Mouse (Mus musculus) midbrain, embryonic 10.5 days (tissue): ENCODE data around the gene Urad. TPM values are rescaled to one million over a fixed set of nuclear protein-coding genes. Genes with fewer than 3 reads are reported as not detected.
A peak's percentile ranks its signal among the peaks of the same experiment; 100 is the strongest.

Experiments used
- DNase-seq: peaks from one replicate; pipeline ENCODE4 v3.0.0-alpha.2; 2017; ENCODE audit warnings: low spot score
- H3K27ac ChIP-seq: fragments of 300-500 bp; sonication (generic); replicated peaks from 2 replicates; pipeline ENCODE4 v1.5.1; 2016; ENCODE audit warnings: mild to moderate bottlenecking
- H3K27me3 ChIP-seq: fragments of 300-500 bp; sonication (generic); 2 replicates; pipeline ENCODE4 v1.6.1; 2016; ENCODE audit warnings: low read depth, mild to moderate bottlenecking; ENCODE audit not compliant: poor library complexity, severe bottlenecking
- H3K36me3 ChIP-seq: fragments of 300-500 bp; sonication (generic); 2 replicates; pipeline ENCODE4 v1.6.1; 2016; ENCODE audit warnings: mild to moderate bottlenecking, moderate library complexity
- H3K4me1 ChIP-seq: fragments of 300-500 bp; sonication (generic); 2 replicates; pipeline ENCODE4 v1.6.1; 2016
- H3K4me3 ChIP-seq: fragments of 300-500 bp; sonication (generic); 2 replicates; pipeline ENCODE4 v1.5.1; 2016; ENCODE audit warnings: mild to moderate bottlenecking, moderate library complexity
- H3K9me3 ChIP-seq: fragments of 300-500 bp; sonication (generic); replicated peaks from 2 replicates; pipeline ENCODE4 v1.6.1; 2016; ENCODE audit warnings: mild to moderate bottlenecking
- WGBS: fragments of 180-500 bp; shearing (Covaris S2); methylation state at CpG from one replicate; pipeline ENCODE4 v1.1.7; 2016; 5-methylcytosine and 5-hydroxymethylcytosine counted together
- polyA plus RNA-seq: library from polyadenylated mRNA; unstranded; fragments of >200 nt; fragmentation: Nextera tagmentation; extraction: Ambion mirVana; gene quantifications from 2 replicates; pipeline ENCODE4 v1.2.1, GENCODE M21; 2016

Urad gene
- polyA plus RNA-seq, 1 experiment from 2014 or later: not detected

- Histone ChIP-seq H3K4me3 (no peak overlapping the region), H3K27me3 (peaks cover 100% of the 10 kb centered on the region), H3K9me3 (no peaks in the 10 kb centered on the region), H3K4me1 (peaks cover 41% of the 10 kb centered on the region), H3K27ac (no peak overlapping the region), H3K36me3 (no peaks in the 10 kb centered on the region)
- DNase-seq: peak; percentile 40
- 4% methylated on average over 13 of the region's 13 CpGs for WGBS
Observed at GRCm38 (mm10) chr5:147302746-147303400, 19.4 kb downstream of the Urad start.

GRCm38 (mm10) chr5:147302141-147302540 lies 20.1 kb downstream of the Urad start:
- no peak overlapping the region for H3K27ac ChIP-seq
- 3% methylated on average over 8 of the region's 8 CpGs for WGBS
- peaks cover 100% of the 10 kb centered on the region for H3K27me3 ChIP-seq
- H3K4me1 ChIP-seq: peaks cover 41% of the 10 kb centered on the region
- no peaks in the 10 kb centered on the region for H3K9me3 ChIP-seq
- H3K36me3 ChIP-seq: no peaks in the 10 kb centered on the region
- no peak for DNase-seq
- H3K4me3 ChIP-seq: no peak overlapping the region

DNA sequence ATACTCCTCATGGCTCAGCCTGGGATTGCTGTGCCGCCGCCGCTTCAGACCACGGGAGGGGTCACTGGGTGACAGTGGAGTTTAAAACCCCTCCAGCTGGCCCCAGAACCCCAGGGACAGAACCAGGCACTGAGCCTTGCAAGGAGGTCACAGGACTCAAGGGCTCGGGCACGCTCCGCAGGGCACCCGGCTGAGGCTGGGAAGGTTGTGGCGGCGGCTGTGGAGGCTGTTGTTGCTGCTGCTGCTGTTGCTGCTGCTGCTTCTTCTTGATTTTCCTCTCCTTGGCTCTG lies 20.5 kb downstream of the Urad start:
- no peaks in the 10 kb centered on the region for H3K9me3 ChIP-seq
- no peak overlapping the region for H3K27ac ChIP-seq
- no peaks in the 10 kb centered on the region for H3K36me3 ChIP-seq
- DNase-seq: peak; percentile 61
- no peak overlapping the region for H3K4me3 ChIP-seq
- WGBS: 3% methylated on average over 10 of the region's 10 CpGs
- peaks cover 40% of the 10 kb centered on the region for H3K4me1 ChIP-seq
- H3K27me3 ChIP-seq: peaks cover 100% of the 10 kb centered on the region

DNA sequence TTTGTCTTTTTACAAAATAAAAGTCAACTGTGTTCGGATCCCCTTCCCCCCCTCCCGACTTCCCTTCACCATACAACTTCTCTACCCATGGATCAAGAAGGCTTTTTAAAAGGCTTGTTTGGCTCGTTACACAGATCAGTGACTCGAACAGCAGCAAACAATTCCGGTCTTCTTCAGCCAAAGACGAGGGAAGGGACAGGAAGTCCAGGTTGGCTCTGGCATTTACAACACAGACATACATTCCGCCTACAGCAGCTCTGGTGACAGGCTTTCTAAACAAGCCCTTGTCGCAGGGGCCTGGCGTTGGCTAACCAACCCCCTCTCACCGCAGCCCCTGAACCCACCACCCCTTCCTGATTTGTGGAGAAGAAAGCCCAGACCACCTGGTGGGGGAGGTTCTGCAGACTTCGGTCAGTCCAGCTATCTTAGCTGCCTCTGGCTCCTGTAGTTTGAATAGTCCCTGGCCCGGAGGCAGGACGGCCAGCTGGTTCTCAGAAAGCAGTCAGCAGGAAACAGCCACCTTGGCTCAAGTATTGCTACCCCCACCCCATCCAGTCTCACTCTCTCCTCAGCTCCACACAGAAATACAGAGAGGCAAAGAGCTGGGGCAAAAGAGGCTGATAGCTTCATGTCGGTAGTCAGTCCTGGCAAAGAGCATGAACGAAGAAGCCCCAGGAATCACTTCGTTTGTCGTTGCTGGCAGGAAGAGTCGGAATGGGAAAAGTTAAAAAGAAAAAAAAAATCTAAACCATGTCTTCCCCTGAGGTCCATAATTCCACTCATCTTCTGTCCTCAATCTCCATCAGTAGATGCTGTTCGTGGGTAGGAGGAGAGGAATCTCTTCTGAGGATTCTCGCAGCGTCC lies 21.1 kb downstream of the Urad start:
- H3K9me3 ChIP-seq: no peaks in the 10 kb centered on the region
- H3K36me3 ChIP-seq: no peaks in the 10 kb centered on the region
- H3K27ac ChIP-seq: no peak overlapping the region
- WGBS: under 1% methylated on average over 21 of the region's 21 CpGs
- no peak overlapping the region for H3K4me3 ChIP-seq
- peaks cover 100% of the 10 kb centered on the region for H3K27me3 ChIP-seq
- peak; percentile 61 for DNase-seq
- peaks cover 34% of the 10 kb centered on the region for H3K4me1 ChIP-seq

DNA sequence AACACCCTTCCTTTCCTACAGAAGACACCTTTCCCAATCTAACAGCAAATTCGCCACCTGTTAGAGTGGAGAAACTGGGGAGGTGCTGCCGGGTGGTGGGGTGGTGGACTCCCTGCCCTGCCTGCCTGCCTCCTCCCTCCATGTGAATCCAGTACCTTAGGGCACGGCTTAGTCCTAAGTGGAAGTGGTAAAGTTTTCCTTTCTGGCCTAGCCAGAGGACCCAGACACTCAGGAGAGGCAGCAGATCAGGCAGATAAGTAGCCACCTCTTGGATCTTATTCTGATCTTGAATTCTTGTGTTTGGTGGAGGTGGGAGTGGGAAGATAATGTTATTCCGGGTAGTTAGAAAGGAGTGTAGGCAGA lies 22.3 kb downstream of the Urad start:
- Histone ChIP-seq H3K27ac (no peak overlapping the region), H3K4me1 (peaks cover 28% of the 10 kb centered on the region), H3K4me3 (peak overlapping the region; percentile 43), H3K9me3 (no peaks in the 10 kb centered on the region), H3K27me3 (peaks cover 100% of the 10 kb centered on the region), H3K36me3 (no peaks in the 10 kb centered on the region)
- WGBS: 2% methylated on average over 4 of the region's 4 CpGs
- no peak for DNase-seq

GRCm38 (mm10) chr5:147299255-147300000 lies 22.8 kb downstream of the Urad start:
- Histone ChIP-seq H3K4me1 (peaks cover 22% of the 10 kb centered on the region), H3K27ac (no peak overlapping the region), H3K9me3 (no peaks in the 10 kb centered on the region), H3K36me3 (no peaks in the 10 kb centered on the region), H3K27me3 (peaks cover 100% of the 10 kb centered on the region), H3K4me3 (peak overlapping the region; percentile 43)
- WGBS: 0% methylated on average over 41 of the region's 41 CpGs
- DNase-seq: peak; percentile 77

- Histone ChIP-seq H3K4me1 (peaks cover 22% of the 10 kb centered on the region), H3K27ac (no peak overlapping the region), H3K27me3 (peaks cover 100% of the 10 kb centered on the region), H3K36me3 (no peaks in the 10 kb centered on the region), H3K4me3 (no peak overlapping the region), H3K9me3 (no peaks in the 10 kb centered on the region)
- no peak for DNase-seq
- WGBS: 63% methylated on average over 5 of the region's 5 CpGs
Observed at GRCm38 (mm10) chr5:147297249-147297648, 25.0 kb downstream of the Urad start.

GRCm38 (mm10) chr5:147294121-147294520 lies 28.1 kb downstream of the Urad start:
- Histone ChIP-seq H3K9me3 (no peaks in the 10 kb centered on the region), H3K4me3 (no peak overlapping the region), H3K4me1 (peaks cover 7% of the 10 kb centered on the region), H3K27me3 (peaks cover 89% of the 10 kb centered on the region), H3K36me3 (no peaks in the 10 kb centered on the region), H3K27ac (no peak overlapping the region)
- DNase-seq: peak; percentile 57
- WGBS: 11% methylated on average over 20 of the region's 20 CpGs

DNA sequence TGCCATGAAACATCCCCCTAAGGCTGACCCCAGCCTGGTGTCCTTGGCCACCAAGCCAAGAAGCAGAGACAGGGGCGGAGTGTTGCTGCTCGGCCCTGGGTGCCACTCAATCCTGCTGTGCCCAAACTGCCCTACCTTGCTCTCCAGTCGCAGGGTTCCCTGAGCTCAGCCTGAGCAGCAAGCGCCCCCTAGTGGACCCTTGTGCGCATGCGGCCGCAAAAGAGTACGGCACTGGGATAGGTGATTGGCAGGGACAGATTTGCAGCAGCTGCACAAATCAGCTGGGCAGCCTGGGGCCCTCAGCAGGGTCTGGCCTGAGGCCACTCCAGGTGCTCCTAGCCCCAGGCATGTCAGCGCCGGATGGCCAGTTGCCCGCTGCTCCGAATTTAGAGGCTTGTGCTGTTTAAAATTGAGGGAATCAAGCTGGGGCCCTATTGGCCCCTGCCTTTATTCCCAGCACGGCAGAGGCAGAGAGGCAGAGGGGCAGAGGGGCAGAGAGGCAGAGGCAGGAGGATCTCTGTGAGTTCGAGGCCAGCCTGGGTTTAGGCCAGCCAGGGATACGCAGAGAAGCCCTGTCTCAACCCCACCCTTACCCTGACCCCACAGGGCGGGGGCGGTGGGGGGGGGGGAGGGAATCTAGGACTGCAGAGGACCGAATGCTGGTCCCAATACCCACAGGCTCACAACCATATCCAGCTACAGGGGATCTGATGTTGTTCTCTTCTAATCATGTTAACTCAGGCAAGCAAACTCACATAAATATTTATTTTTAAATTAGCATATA lies 28.9 kb downstream of the Urad start:
- no peaks in the 10 kb centered on the region for H3K9me3 ChIP-seq
- H3K36me3 ChIP-seq: no peaks in the 10 kb centered on the region
- no peak overlapping the region for H3K4me3 ChIP-seq
- H3K27ac ChIP-seq: no peak overlapping the region
- H3K27me3 ChIP-seq: peaks cover 88% of the 10 kb centered on the region
- WGBS: 19% methylated on average over 18 of the region's 18 CpGs
- H3K4me1 ChIP-seq: peaks cover 5% of the 10 kb centered on the region; the same call in 1 of the 2 replicates
- DNase-seq: peak; percentile 89

DNA sequence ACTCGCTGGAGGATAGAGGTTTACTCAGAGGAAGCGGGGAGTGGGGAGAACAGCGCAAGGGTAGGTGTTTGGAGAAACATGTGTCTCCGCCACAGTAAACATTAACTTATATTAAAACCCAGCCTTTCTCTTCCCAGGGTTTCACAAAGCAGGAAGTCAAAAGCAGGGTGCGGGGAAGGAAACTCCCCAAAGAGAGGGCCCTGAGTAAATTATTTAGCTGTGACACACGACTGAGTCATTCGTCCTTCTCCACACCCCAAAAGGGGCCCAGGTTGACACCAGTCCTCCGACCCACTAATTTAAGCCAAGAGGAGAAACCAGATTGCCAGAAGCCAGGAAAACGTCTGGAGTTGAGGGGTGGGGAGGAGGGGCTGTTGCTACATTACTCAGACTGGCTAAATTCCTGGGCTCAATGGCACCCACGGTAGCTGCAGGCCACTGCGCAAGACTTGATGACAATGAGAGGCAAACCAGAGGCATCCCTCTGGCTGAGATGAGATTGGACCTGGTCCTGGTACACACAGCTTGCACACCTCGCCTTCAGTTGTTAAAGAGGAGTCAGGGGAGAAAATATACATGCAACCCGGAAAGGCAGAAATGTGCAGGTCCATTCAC lies 29.6 kb downstream of the Urad start:
- no peak overlapping the region for H3K4me3 ChIP-seq
- no peaks in the 10 kb centered on the region for H3K9me3 ChIP-seq
- no peaks in the 10 kb centered on the region for H3K36me3 ChIP-seq
- H3K27me3 ChIP-seq: peaks cover 88% of the 10 kb centered on the region
- peaks cover 5% of the 10 kb centered on the region; the same call in 1 of the 2 replicates for H3K4me1 ChIP-seq
- DNase-seq: no peak
- WGBS: 49% methylated on average over 13 of the region's 13 CpGs
- no peak overlapping the region for H3K27ac ChIP-seq

DNA sequence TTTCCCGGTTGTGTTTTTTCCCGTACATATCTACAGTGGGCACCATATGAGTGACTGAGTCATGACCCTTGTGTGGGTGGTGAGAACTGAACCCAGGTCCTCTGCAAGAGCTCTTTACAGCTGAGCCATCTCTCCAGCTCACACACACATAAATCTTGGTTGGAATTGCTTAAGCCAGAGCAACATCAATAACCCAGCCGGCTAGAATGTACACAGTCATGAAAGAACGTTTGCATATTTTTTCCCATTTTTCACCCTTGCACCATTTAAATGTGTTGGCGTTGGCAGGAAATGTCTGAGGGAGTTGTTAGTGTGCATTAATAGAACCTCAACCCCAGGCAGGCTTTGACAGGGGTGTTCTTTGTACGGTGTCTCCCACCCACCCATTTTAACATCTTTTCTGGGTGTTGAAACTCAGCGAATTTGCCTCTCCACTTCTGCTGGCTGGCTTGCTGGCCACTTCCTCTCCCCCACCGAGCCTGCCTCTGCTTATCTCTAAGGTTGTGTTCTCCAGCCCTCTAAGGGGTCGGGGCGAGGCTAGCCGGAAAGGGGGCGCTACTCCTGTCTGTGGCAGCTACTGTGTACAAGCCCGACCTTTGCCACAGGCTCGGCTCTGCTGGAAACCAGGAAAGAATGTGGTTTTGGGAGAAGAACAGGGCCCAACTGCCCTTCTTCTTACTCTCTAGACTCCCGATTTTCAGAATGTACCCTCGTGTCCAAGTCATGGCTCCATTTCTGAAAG lies 30.3 kb downstream of the Urad start:
- H3K27me3 ChIP-seq: peaks cover 88% of the 10 kb centered on the region
- WGBS: 41% methylated on average over 16 of the region's 16 CpGs
- H3K4me3 ChIP-seq: no peak overlapping the region
- no peaks in the 10 kb centered on the region for H3K36me3 ChIP-seq
- H3K9me3 ChIP-seq: no peaks in the 10 kb centered on the region
- no peak for DNase-seq
- H3K4me1 ChIP-seq: peaks cover 5% of the 10 kb centered on the region; the same call in 1 of the 2 replicates
- no peak overlapping the region for H3K27ac ChIP-seq
